Mouse (Mus musculus): Measurements from ENCODE around the gene Il18bp.
A peak's percentile ranks its signal among the peaks of the same experiment; 100 is the strongest.

Il18bp gene

DNA sequence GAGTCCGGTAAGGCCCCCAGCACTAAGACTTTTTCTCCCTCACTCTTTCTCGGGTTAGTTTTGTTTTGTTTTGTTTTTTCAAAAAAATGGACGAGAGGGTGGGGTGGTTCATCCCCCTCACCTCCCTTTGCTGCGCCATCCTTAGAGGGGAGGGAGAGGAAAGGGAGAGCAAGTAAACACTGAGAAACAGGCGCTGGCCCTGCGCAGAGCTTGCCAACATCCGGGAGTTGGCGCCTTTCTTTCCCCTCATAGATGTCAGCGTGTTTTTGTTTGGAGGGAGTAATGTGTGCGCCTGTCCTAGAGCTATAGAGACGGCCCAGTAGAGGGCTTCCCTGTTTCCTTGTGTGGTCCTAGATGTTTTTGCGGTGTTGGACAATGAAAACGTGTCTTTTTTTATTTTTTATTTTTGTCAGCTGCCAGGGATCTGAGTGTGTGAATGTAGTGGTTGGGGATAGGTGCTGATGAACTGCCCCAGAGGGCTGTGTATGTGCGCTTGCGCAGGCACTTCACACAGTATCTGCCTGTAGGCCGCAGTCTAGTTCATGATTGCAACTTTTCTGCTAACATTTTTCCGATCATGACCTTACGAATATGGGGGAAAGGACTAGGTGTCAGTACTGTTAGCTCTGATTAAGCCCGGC, 47.5 kb downstream of the Il18bp start:
- no peak for TF ChIP-seq GATA4 (IDR thresholded peaks at IDR 0.05; ENCODE audit: insufficient replicate concordance, low read length)

DNA sequence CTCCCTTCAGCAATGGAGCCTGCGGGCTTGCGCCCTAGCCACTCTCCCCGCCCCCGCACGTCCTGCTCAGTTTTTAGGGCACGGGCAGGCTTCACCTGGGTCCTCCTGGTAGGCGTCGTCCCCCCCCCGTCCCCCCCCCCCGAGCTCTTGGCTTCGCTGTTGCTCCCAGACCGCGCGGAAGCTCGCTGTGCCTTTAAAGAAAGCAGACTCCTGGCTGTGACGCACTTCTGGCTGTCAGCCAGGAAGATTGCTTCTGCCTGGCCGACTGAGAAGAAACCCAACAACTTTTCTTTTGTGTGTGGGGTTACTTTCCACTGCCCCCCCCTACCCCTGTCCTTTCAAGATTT, 48.1 kb downstream of the Il18bp start:
- 0 out of 2 replicates have a peak, but pooled peaks have one; percentile 1 for TF ChIP-seq GATA4 (IDR thresholded peaks at IDR 0.05; ENCODE audit: insufficient replicate concordance, low read length)

DNA sequence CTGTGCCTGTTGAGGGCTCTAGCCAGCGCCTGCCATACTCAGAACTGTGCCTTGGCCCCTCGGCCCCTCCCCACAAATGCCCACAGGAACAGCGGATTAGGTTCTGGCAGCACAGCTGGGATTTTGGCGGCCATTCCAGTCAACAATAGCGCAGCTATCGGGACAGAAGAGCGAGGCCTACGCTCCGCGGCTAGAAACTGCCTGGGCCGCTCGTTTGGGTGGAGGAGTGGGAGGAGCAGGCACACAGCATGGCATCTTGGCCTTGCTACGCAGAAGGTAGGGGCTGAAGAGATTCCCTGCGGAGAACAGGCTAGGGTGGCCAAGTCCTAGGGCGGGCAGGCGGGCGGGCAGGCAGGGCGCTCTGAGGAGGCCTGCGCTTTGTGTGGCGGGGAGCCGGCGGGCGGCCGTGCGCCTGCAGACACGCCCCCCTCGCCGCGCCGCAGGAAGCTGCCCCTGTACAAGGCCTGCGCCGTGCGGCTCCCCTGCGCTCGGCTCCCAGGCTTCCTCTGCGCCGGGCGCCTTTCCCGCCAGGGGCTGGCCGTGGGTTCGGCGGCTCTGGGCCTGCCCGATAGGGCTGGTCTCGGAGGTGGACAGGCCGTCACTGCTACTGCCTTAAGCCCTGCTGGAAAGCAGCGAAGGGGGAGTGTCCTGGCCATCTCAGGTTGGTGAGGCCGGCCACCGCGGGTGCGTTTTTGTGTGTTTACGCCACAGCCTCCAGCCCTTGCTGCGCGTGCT, 48.6 kb downstream of the Il18bp start:
- peak; percentile 2; the same call in 1 of the 2 replicates for TF ChIP-seq GATA4 (IDR thresholded peaks at IDR 0.05; ENCODE audit: insufficient replicate concordance, low read length)

DNA sequence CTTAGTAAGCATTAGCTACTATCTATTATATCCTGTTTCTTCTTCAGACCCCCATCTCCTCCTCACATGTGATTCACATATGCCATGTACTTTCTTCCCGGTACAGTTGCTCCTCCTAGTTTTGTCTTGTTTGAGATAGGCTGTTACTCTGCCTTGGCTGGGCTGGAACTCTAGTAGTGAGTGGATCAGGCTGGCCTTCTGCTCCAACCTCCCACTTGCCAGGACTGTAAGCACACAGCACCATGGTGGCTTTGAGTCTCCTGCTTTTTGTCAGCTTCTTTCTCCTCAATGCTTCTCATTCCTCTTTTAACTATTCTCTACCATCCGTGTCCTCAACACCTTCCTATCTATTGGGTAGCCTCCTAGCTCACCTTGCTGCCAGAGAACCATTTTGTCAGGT, 49.7 kb downstream of the Il18bp start:
- no peak for TF ChIP-seq GATA4 (IDR thresholded peaks at IDR 0.05; ENCODE audit: insufficient replicate concordance, low read length)

DNA sequence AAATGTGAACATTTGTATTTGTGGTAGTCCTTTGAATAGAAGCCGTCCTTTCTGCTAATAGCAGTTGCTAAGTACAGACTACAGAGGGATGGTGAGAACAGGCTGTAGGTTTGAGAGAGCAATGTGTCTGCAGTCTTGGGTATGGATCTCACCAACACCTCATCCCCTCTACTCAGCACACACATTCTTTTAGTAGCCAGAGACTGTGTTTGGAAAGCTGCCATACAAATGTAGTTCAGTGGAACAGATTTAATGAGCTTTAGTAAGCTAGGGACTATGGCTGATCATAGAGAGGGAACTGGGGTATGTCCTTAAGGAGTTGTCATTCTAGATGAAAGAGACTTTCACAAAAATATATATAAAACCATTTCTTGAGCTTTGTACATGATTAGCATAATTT, 51.2 kb downstream of the Il18bp start:
- TF ChIP-seq GATA4 (IDR thresholded peaks at IDR 0.05; ENCODE audit: insufficient replicate concordance, low read length), result no peak

DNA sequence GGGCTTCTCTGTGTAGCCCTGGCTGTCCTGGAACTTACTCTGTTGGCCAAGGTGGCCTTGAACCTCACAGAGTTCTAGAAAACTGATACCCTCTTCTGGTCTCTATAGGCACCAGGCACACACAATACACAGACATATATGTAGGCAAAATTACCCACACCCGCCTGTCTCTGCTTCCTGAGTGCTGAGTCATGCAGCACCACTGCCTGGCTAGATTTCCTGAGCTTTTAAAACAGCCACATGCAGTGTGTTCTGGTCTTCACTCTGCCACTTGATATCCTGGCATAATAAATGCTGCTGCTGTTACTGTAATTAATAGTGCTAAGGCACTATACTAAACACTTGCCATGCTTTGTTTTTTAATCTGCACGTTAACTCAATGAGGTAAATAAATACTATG, 52.9 kb downstream of the Il18bp start:
- TF ChIP-seq GATA4 (IDR thresholded peaks at IDR 0.05; ENCODE audit: insufficient replicate concordance, low read length), result no peak
